Mouse (Mus musculus): ENCODE data around the gene Deup1.

DNA sequence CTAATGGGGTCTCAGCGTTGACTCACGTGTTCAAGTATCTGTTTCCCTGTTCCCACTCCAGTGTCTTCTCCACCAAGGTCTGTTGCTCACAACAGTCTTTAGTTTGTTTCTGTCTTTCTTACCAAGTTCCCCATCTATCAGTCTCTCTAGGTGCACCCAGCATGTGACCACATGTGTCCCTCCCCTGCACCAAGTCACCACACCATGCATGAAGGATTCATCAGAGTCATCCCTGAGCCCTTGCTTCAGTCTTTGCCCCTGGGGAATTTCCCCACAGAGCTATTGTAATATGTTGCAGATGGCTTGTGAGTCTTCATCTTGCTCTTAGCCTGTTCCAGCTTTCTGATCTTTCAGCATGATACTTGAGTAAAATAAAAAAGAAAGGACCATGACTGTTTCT, 93.6 kb downstream of the Deup1 start:
- TF ChIP-seq CTCF (IDR thresholded peaks at IDR 0.05) = no peak
- TF ChIP-seq POLR2A (IDR thresholded peaks at IDR 0.05; ENCODE audit: insufficient read depth, low read depth, low read length) = no peak

Measured in heart, adult 2 months (tissue).